Mouse (Mus musculus) frontal cortex, postnatal 14 days (tissue): ENCODE measurements around the gene Cldn11.
A peak's percentile ranks its signal among the peaks of the same experiment; 100 is the strongest.
"Not testable (repeated sequence)": the region's sequence is repeated elsewhere in the genome, so short reads cannot be mapped to it uniquely, and the experiment has no call there.

Experiments used
- DNase-seq, 2 experiments: peaks; one replicate each; pipeline ENCODE4 v3.0.0; 2022; ENCODE audit warnings: low spot score in 2 of 2

Gene Cldn11

GRCm38 (mm10) chr3:31149706-31150105 is at the start of gene Cldn11:
Gene Cldn11, plus strand, starts transcription at chr3:31149920.
- DNase-seq = no peak

GRCm38 (mm10) chr3:31100026-31100425 is 49.7 kb upstream of the Cldn11 start:
- DNase-seq = no peak

GRCm38 (mm10) chr3:31100802-31101201 is 48.9 kb upstream of the Cldn11 start:
- no peak for DNase-seq

GRCm38 (mm10) chr3:31104936-31105335 is 44.8 kb upstream of the Cldn11 start:
- no peak for DNase-seq

- DNase-seq = no peak
Measured at GRCm38 (mm10) chr3:31106597-31106996, 43.1 kb upstream of the Cldn11 start.

GRCm38 (mm10) chr3:31107674-31108073 is 42.0 kb upstream of the Cldn11 start:
- DNase-seq = no peak

GRCm38 (mm10) chr3:31109108-31109507 is 40.6 kb upstream of the Cldn11 start:
- no peak for DNase-seq

GRCm38 (mm10) chr3:31123098-31123497 is 26.6 kb upstream of the Cldn11 start:
- DNase-seq = no peak

- no peak for DNase-seq
Measured at GRCm38 (mm10) chr3:31126303-31126702, 23.4 kb upstream of the Cldn11 start.

GRCm38 (mm10) chr3:31126848-31127247 is 22.9 kb upstream of the Cldn11 start:
- DNase-seq = no peak

GRCm38 (mm10) chr3:31129766-31130165 is 20.0 kb upstream of the Cldn11 start:
- no peak for DNase-seq

- no peak for DNase-seq
Measured at GRCm38 (mm10) chr3:31133664-31134063, 16.1 kb upstream of the Cldn11 start.

- no peak for DNase-seq
Measured at GRCm38 (mm10) chr3:31134246-31134645, 15.5 kb upstream of the Cldn11 start.

- no peak for DNase-seq
Measured at GRCm38 (mm10) chr3:31134696-31135095, 15.0 kb upstream of the Cldn11 start.

GRCm38 (mm10) chr3:31136591-31136990 is 13.1 kb upstream of the Cldn11 start:
- not testable (repeated sequence) for DNase-seq

GRCm38 (mm10) chr3:31138454-31139424 is 11.0 kb upstream of the Cldn11 start:
- DNase-seq = peak in 1 of 2 experiments; percentile 75

GRCm38 (mm10) chr3:31141621-31142020 is 8.1 kb upstream of the Cldn11 start:
- DNase-seq = no peak

GRCm38 (mm10) chr3:31145222-31145621 is 4.5 kb upstream of the Cldn11 start:
- not testable (repeated sequence) for DNase-seq

GRCm38 (mm10) chr3:31145641-31146290 is 4.0 kb upstream of the Cldn11 start:
- peak; percentile 40 to 62 for DNase-seq

- DNase-seq = no peak
Measured at GRCm38 (mm10) chr3:31148595-31148994, 1.1 kb upstream of the Cldn11 start.

- DNase-seq = no peak
Measured at GRCm38 (mm10) chr3:31152108-31152507, 2.4 kb downstream of the Cldn11 start.

GRCm38 (mm10) chr3:31156126-31156525 is 6.4 kb downstream of the Cldn11 start:
- no peak for DNase-seq

- no peak for DNase-seq
Measured at GRCm38 (mm10) chr3:31157776-31158175, 8.1 kb downstream of the Cldn11 start.
